Mouse (Mus musculus) heart, adult 2 months (tissue): ENCODE measurements around the gene Camkk2. TPM values are rescaled to one million over a fixed set of nuclear protein-coding genes. Genes with fewer than 3 reads are reported as not detected.

Experiments used
- DNase-seq, 2 experiments: peaks; one replicate each; pipeline ENCODE4 v3.0.0; 2021
- H3K27ac ChIP-seq: fragments of 200-600 bp; 2 replicates; pipeline ENCODE4 v1.8.1; 2022
- H3K27me3 ChIP-seq: fragments of 200-500 bp; 2 replicates; pipeline ENCODE4 v1.6.1; 2012; ENCODE audit warnings: mild to moderate bottlenecking, low read length, inconsistent platforms, mixed read lengths; ENCODE audit not compliant: control insufficient read depth, insufficient read depth
- H3K36me3 ChIP-seq: fragments of 200-500 bp; 2 replicates; pipeline ENCODE4 v1.6.1; 2012; ENCODE audit warnings: low read length, inconsistent platforms; ENCODE audit not compliant: control insufficient read depth, insufficient read depth
- H3K4me1 ChIP-seq: fragments of 200-500 bp; 2 replicates; pipeline ENCODE4 v1.6.1; 2011; ENCODE audit warnings: low read length; ENCODE audit not compliant: control insufficient read depth, insufficient read depth
- H3K4me3 ChIP-seq: fragments of 200-600 bp; 2 replicates; pipeline ENCODE4 v1.8.1; 2022
- H3K79me2 ChIP-seq: fragments of 200-500 bp; replicated peaks from 2 replicates; pipeline ENCODE4 v1.6.1; 2012; ENCODE audit warnings: mild to moderate bottlenecking, inconsistent platforms, low read length, moderate library complexity, mixed read lengths; ENCODE audit not compliant: control insufficient read depth, insufficient read depth
- H3K9ac ChIP-seq: fragments of 200-500 bp; 2 replicates; pipeline ENCODE4 v1.6.1; 2012; ENCODE audit warnings: low read depth, mild to moderate bottlenecking, control low read depth, inconsistent platforms, low read length, mixed read lengths
- CTCF ChIP-seq: fragments of 200-600 bp; IDR thresholded peaks from 2 replicates; pipeline ENCODE4 v1.8.1; 2022; ENCODE audit warnings: antibody characterized with exemption, mild to moderate bottlenecking, moderate library complexity
- EP300 ChIP-seq: fragments of 200-500 bp; IDR thresholded peaks from 2 replicates; pipeline ENCODE4 v1.6.1; 2011; ENCODE audit warnings: low read depth, low read length, control low read depth; ENCODE audit not compliant: insufficient read depth
- POLR2A ChIP-seq: fragments of 200-500 bp; IDR thresholded peaks from 2 replicates; pipeline ENCODE4 v1.6.1; 2011; ENCODE audit warnings: mild to moderate bottlenecking, low read depth, low read length, control low read depth; ENCODE audit not compliant: insufficient read depth
- WGBS: fragments of 180-500 bp; shearing (Covaris S2); methylation state at CpG from one replicate; pipeline ENCODE4 v1.1.7; 2018; 5-methylcytosine and 5-hydroxymethylcytosine counted together
- intact Hi-C: fragments of 180-260 bp; cut with DNase I; formaldehyde crosslinking; loops from one replicate; pipeline ENCODE4 v1.15.1; 2025
- polyA plus RNA-seq: library from polyadenylated mRNA; depleted of rRNA; stranded (reverse); fragments of >200 nt; gene quantifications from 2 replicates; pipeline ENCODE4 v1.2.3, GENCODE M21; 2012
- total RNA-seq, 2 experiments: library from RNA; stranded (reverse); gene quantifications; 2 replicates each; pipeline ENCODE4 v1.2.3; 2021

Gene Camkk2
- total and polyA plus RNA-seq, 3 experiments: 9.3 to 13.6 (median 10.2) TPM

GRCm38 (mm10) chr5:122730776-122731175, 48.4 kb downstream of the Camkk2 start:
- Histone ChIP-seq H3K27ac (no peak overlapping the region), H3K4me3 (no peak overlapping the region), H3K79me2 (no peaks in the 10 kb centered on the region), H3K27me3 (no peaks in the 10 kb centered on the region), H3K9ac (no peak overlapping the region), H3K36me3 (no peaks in the 10 kb centered on the region), H3K4me1 (peaks cover 6% of the 10 kb centered on the region)
- TF ChIP-seq EP300: no peak
- TF ChIP-seq CTCF: no peak
- no peak for TF ChIP-seq POLR2A
- no peak for DNase-seq
- intact Hi-C loops: loop anchor here (5.0 kb wide), 1 partner anchor 328 kb away; no protein-coding TSS in a partner anchor
- WGBS: 83% methylated on average over 10 of the region's 10 CpGs

- Histone ChIP-seq H3K79me2 (no peaks in the 10 kb centered on the region), H3K4me1 (peaks cover 1% of the 10 kb centered on the region; the same call in 1 of the 2 replicates), H3K27me3 (no peaks in the 10 kb centered on the region), H3K9ac (no peak overlapping the region), H3K36me3 (no peaks in the 10 kb centered on the region), H3K27ac (no peak overlapping the region), H3K4me3 (no peak overlapping the region)
- TF ChIP-seq POLR2A: no peak
- TF ChIP-seq CTCF: no peak
- TF ChIP-seq EP300: no peak
- intact Hi-C loops: loop anchor here (5.0 kb wide), 1 partner anchor 100 kb away; no protein-coding TSS in a partner anchor
- WGBS: 93% methylated on average over 7 of the region's 7 CpGs
- no peak for DNase-seq
Measured at GRCm38 (mm10) chr5:122727096-122727495, 52.1 kb downstream of the Camkk2 start.

GRCm38 (mm10) chr5:122726595-122726994, 52.6 kb downstream of the Camkk2 start:
- Histone ChIP-seq H3K36me3 (no peaks in the 10 kb centered on the region), H3K27ac (no peak overlapping the region), H3K4me1 (peaks cover 1% of the 10 kb centered on the region; the same call in 1 of the 2 replicates), H3K9ac (no peak overlapping the region), H3K4me3 (no peak overlapping the region), H3K27me3 (no peaks in the 10 kb centered on the region), H3K79me2 (no peaks in the 10 kb centered on the region)
- WGBS: 76% methylated on average over 5 of the region's 5 CpGs
- no peak for DNase-seq
- TF ChIP-seq POLR2A: no peak
- no peak for TF ChIP-seq CTCF
- TF ChIP-seq EP300: no peak
- intact Hi-C loops: loop anchor here (5.0 kb wide), 1 partner anchor 99 kb away; no protein-coding TSS in a partner anchor

GRCm38 (mm10) chr5:122726068-122726467, 53.1 kb downstream of the Camkk2 start:
- Histone ChIP-seq H3K79me2 (no peaks in the 10 kb centered on the region), H3K4me1 (no peaks in the 10 kb centered on the region), H3K9ac (no peak overlapping the region), H3K36me3 (no peaks in the 10 kb centered on the region), H3K4me3 (no peak overlapping the region), H3K27ac (no peak overlapping the region), H3K27me3 (no peaks in the 10 kb centered on the region)
- intact Hi-C loops: loop anchor here (5.0 kb wide), 1 partner anchor 99 kb away; no protein-coding TSS in a partner anchor
- TF ChIP-seq CTCF (peak; percentile 87), POLR2A (no peak), EP300 (no peak)
- WGBS: 17% methylated on average over 7 of the region's 7 CpGs
- peak; percentile 30 to 45 for DNase-seq

- Histone ChIP-seq H3K36me3 (no peaks in the 10 kb centered on the region), H3K4me1 (no peaks in the 10 kb centered on the region), H3K27me3 (no peaks in the 10 kb centered on the region), H3K4me3 (no peak overlapping the region), H3K27ac (no peak overlapping the region), H3K79me2 (no peaks in the 10 kb centered on the region), H3K9ac (no peak overlapping the region)
- intact Hi-C loops: loop anchor here (2.0 to 5.0 kb wide), 2 partner anchors 15 to 98 kb away; no protein-coding TSS in a partner anchor
- no peak for DNase-seq
- TF ChIP-seq EP300 (no peak), POLR2A (no peak), CTCF (no peak)
- WGBS: 86% methylated on average over 12 of the region's 13 CpGs
Measured at GRCm38 (mm10) chr5:122725453-122725852, 53.8 kb downstream of the Camkk2 start.

- H3K36me3 ChIP-seq: no peaks in the 10 kb centered on the region
- no peak for TF ChIP-seq EP300
- TF ChIP-seq CTCF: no peak
- TF ChIP-seq POLR2A: no peak
- WGBS: 94% methylated on average over 8 of the region's 8 CpGs
Measured at GRCm38 (mm10) chr5:122719168-122719567, 60.0 kb downstream of the Camkk2 start.

More at GRCm38 (mm10) chr5:122719168-122719567, 60.0 kb downstream of the Camkk2 start:
- H3K27me3 ChIP-seq: no peaks in the 10 kb centered on the region
- intact Hi-C loops: no loop called here
- H3K4me1 ChIP-seq: no peaks in the 10 kb centered on the region
- no peak for DNase-seq
- H3K27ac ChIP-seq: no peak overlapping the region
- no peak overlapping the region for H3K4me3 ChIP-seq
- no peak overlapping the region for H3K9ac ChIP-seq
- no peaks in the 10 kb centered on the region for H3K79me2 ChIP-seq
